Mouse (Mus musculus) forebrain, embryonic 10.5 days (tissue): ENCODE results near the gene Fat3. TPM values are rescaled to one million over a fixed set of nuclear protein-coding genes. Genes with fewer than 3 reads are reported as not detected.

Experiments used
- DNase-seq: peaks from one replicate; pipeline ENCODE4 v3.0.0-alpha.2; 2017; ENCODE audit warnings: low spot score; ENCODE audit errors: extremely low spot score
- H3K27ac ChIP-seq: fragments of 300-500 bp; sonication (generic); 2 replicates; pipeline ENCODE4 v1.5.1; 2016; ENCODE audit warnings: mild to moderate bottlenecking
- H3K27me3 ChIP-seq: fragments of 300-500 bp; sonication (generic); 2 replicates; pipeline ENCODE4 v1.6.1; 2016; ENCODE audit warnings: mild to moderate bottlenecking; ENCODE audit not compliant: poor library complexity, severe bottlenecking
- H3K36me3 ChIP-seq: fragments of 300-500 bp; sonication (generic); replicated peaks from 2 replicates; pipeline ENCODE4 v1.6.1; 2016; ENCODE audit warnings: mild to moderate bottlenecking, moderate library complexity
- H3K4me1 ChIP-seq: fragments of 300-500 bp; sonication (generic); 2 replicates; pipeline ENCODE4 v1.6.1; 2016
- H3K4me3 ChIP-seq: fragments of 300-500 bp; sonication (generic); 2 replicates; pipeline ENCODE4 v1.5.1; 2016; ENCODE audit warnings: mild to moderate bottlenecking, moderate library complexity
- H3K9me3 ChIP-seq: fragments of 300-500 bp; sonication (generic); 2 replicates; pipeline ENCODE4 v1.6.1; 2016; ENCODE audit warnings: mild to moderate bottlenecking, moderate library complexity
- WGBS: fragments of 180-500 bp; shearing (Covaris S2); methylation state at CpG from one replicate; pipeline ENCODE4 v1.1.7; 2016; 5-methylcytosine and 5-hydroxymethylcytosine counted together
- polyA plus RNA-seq: library from polyadenylated mRNA; unstranded; fragments of >200 nt; fragmentation: Nextera tagmentation; extraction: Ambion mirVana; gene quantifications from 2 replicates; pipeline ENCODE4 v1.2.1, GENCODE M21; 2016

Gene Fat3
- polyA plus RNA-seq, 1 experiment from 2014 or later: 5.2 TPM

DNA sequence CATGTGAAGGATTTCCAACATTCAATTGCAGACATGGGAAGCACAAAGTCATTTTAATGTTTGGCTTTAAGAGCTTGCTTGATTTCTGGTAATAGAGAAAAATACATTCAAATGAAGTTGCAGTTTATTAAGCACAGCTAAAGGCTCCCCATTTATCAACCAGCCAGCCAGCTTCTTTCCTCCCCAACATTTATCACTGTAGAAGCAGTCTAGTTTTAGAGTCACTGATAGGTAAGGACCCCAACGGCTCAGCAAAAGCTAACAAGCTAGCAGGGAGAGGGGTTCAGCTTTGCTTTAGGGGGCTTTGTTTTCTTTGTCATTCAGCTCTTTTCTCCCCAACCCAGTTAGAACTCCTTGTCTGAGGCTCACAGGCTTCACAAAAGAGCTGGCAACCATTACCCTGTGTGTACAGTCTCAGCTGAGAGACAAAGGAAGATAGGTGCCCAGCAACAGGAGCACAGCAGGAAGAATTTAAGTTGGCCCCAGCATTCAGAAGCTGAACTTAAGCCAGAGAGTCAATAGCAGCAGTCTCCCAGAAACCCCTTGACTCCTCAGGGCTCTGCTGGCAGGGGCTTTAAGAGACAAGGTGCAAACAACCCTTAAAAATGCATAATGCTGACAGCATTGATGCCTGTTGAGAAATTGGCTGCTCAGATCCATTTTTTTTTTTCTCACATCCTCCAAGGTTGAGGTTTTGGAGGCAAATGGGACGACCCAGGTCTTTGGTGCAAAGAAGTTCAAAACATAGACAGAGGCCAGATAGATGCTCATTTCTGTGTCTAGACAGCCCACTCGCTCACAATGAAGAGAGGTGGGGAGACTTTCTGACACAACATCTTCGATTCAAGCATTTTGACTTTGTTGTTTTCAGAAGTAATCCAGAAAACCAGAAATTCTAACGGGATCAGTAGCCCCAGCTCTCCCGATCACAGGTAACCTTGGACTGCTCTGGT, 102.1 kb downstream of the Fat3 start:
- Histone ChIP-seq H3K4me1 (peaks cover 66% of the 10 kb centered on the region), H3K27me3 (no peaks in the 10 kb centered on the region), H3K27ac (peak overlapping the region; percentile 68), H3K4me3 (0 out of 2 replicates have a peak overlapping the region, but pooled peaks have one; percentile 3), H3K36me3 (no peaks in the 10 kb centered on the region; the same call in 1 of the 2 replicates), H3K9me3 (no peaks in the 10 kb centered on the region)
- peak; percentile 45 for DNase-seq
- WGBS: 35% methylated on average over 6 of the region's 6 CpGs

DNA sequence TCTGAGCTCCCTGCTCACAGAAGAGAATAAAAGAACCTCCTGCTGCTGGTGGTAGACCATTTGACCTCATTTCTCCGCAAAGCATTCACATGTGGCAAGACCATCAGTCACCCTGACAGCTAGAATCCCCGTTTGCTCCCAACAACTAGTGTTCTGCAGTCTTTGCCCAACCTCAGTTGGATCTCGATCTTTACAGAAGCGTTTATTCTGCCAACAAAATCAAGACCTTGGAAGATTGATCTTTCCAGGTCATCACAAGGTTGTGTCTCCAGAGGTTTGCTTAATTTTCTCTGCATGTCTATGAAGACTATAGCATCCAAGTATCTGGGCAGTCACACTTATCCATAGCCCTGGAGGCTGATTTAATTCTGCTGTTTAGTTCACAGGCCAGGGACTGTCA, 111.9 kb downstream of the Fat3 start:
- Histone ChIP-seq H3K9me3 (no peaks in the 10 kb centered on the region), H3K4me1 (peaks cover 2% of the 10 kb centered on the region; the same call in 1 of the 2 replicates), H3K27me3 (no peaks in the 10 kb centered on the region), H3K36me3 (no peaks in the 10 kb centered on the region; the same call in 1 of the 2 replicates), H3K4me3 (no peak overlapping the region), H3K27ac (no peak overlapping the region)
- no peak for DNase-seq
- 82% methylated on average over 4 of the region's 4 CpGs for WGBS

DNA sequence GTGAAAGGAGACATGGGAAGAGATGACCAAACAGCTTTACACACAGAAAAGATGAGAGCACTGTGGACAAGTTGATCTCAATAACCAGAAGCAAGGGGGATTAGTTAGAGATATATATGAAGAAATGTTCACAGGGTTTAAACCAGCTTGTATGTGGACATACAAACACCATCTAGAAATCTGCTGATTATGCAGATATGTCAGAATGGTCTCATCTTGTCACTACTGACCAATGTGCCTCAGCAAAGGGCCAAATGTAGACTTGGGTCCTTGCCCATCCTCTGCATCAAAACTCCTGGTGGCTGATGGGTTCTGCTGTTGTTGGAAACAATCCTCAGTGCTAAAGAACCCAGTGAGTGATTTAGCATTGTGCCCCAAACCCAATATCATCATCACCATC, 113.6 kb downstream of the Fat3 start:
- no peak for DNase-seq
- Histone ChIP-seq H3K4me1 (no peaks in the 10 kb centered on the region), H3K36me3 (no peaks in the 10 kb centered on the region; the same call in 1 of the 2 replicates), H3K9me3 (no peaks in the 10 kb centered on the region), H3K4me3 (no peak overlapping the region), H3K27me3 (no peaks in the 10 kb centered on the region), H3K27ac (no peak overlapping the region)

DNA sequence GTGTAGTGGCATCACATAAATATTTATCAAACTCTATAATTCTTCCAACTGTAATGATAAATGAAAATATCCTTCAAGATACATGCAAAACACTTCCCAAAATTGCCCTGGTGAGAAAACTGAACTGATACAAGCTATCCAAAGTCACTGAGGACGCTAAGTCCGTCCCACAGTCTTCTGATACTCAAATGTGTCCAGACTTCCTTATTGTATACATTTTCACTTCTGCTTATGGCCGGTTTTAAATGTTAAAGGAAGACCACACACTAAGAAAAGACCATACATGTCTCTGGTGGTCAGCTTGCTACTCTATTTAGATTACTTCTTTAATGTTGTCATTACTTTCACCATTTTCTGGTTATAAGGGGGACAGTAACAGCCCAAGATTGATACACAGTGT, 137.4 kb downstream of the Fat3 start:
- no peak for DNase-seq
- H3K4me1 ChIP-seq: peaks cover 11% of the 10 kb centered on the region

DNA sequence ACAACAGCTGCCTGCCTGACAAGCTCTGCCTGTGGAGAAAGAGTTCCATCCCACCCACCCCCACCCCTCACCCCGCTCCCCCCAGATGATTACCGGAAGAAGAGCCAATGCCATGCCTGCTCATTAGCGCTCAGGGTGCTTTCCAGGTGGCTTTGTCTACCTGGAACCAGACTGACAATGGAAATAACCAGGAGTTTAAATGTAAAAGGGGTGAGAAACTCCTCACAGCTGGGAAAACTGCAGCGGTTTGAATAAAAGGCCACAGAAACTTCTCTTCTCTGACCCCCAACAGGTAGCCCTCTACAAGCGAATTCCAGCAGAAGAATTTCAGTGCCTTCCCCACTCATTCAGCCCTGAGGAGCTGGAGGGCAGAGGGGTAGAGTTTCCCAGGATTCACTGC, 139.3 kb downstream of the Fat3 start:
- H3K27ac ChIP-seq: 0 out of 2 replicates have a peak overlapping the region, but pooled peaks have one; percentile 20
- no peaks in the 10 kb centered on the region for H3K36me3 ChIP-seq
- H3K9me3 ChIP-seq: no peaks in the 10 kb centered on the region
- H3K4me1 ChIP-seq: peaks cover 19% of the 10 kb centered on the region
- no peak for DNase-seq
- 9% methylated on average over 5 of the region's 5 CpGs for WGBS
- H3K4me3 ChIP-seq: no peak overlapping the region
- no peaks in the 10 kb centered on the region for H3K27me3 ChIP-seq

More for the DNA sequence above, 137.4 kb downstream of the Fat3 start:
- Histone ChIP-seq H3K36me3 (no peaks in the 10 kb centered on the region), H3K4me3 (no peak overlapping the region), H3K27me3 (no peaks in the 10 kb centered on the region), H3K27ac (no peak overlapping the region), H3K9me3 (no peaks in the 10 kb centered on the region)
- WGBS: 82% methylated on average over 3 of the region's 3 CpGs

DNA sequence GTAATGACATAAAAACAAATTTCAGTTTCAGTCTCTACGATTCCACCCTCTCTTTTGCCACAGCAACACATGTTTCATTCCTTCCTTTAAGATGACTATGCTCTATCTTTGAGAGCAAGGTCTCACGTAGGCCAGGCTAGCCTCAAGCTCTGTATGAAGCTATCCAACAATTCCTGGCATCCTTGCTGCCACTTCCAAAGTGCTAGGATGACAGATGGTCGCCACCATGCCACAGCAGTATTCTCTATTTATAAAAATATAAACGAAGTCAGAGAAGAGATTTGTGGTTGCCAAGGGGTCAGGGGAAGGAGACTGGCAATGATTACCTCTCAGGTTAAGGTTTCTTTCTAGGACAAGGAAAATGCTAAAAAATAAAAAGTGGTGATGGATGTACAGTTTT, 144.4 kb downstream of the Fat3 start:
- Histone ChIP-seq H3K27me3 (no peaks in the 10 kb centered on the region), H3K4me1 (peaks cover 48% of the 10 kb centered on the region), H3K9me3 (no peaks in the 10 kb centered on the region), H3K4me3 (no peak overlapping the region), H3K36me3 (no peaks in the 10 kb centered on the region), H3K27ac (no peak overlapping the region)
- 86% methylated on average over 4 of the region's 4 CpGs for WGBS
- no peak for DNase-seq

DNA sequence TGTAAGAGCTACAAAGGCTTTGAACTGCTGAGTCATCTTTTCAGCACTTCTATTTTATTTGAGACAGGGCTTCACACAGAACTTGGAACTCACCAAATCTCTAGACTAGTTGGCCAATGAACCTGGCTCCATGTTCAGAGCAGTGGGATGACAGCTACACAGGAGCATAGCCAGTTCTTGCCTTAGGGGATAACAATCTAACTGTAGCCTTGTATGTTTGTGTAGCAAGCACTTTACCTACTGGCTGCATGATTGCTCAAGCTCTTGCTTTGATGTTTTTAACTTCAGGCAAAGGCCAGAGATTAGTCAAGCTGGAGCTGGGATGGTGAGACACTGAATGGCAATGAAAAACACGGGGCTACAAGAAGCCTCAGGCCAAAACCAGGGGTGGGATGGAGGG, 146.2 kb downstream of the Fat3 start:
- Histone ChIP-seq H3K27me3 (no peaks in the 10 kb centered on the region), H3K9me3 (no peaks in the 10 kb centered on the region), H3K27ac (no peak overlapping the region), H3K36me3 (no peaks in the 10 kb centered on the region), H3K4me3 (no peak overlapping the region), H3K4me1 (peaks cover 50% of the 10 kb centered on the region)
- 22% methylated on average over 1 of the region's 1 CpGs for WGBS
- no peak for DNase-seq

DNA sequence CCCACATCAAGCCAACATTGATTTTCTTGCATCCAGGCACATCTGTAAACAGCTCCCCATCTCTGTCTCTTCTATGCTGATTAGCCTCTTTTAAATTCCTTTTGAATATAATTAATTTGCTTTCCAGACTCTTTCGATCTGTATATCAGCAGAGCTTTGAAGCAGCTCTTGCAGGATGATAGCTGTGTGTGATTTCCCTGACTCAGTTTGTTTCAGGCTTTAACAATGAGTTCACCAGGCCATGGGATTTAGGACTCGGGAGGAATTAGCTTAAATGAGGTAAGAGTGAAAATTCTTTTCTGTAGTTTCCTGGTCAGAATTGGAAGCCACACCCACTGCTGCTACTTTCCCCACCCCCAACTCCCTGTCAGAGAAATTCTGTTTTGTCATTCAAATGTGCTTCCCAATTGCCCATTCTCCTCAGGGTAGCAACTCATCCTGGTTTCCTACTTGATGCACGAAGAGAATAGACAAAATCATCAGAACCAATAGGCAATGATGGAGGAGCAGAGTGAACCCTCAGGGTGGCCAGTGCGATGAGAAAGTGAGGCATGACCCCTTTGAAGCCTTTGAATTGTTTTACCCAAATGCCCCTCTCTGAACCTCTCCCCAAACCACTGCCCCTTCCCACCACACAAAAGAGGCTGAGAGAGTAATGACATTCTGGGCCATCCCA, 147.9 kb downstream of the Fat3 start:
- H3K4me1 ChIP-seq: peaks cover 44% of the 10 kb centered on the region
- no peaks in the 10 kb centered on the region for H3K36me3 ChIP-seq
- peak overlapping the region; percentile 79 for H3K27ac ChIP-seq
- H3K4me3 ChIP-seq: peak overlapping the region; percentile 27; the same call in 1 of the 2 replicates
- peak; percentile 35 for DNase-seq
- H3K27me3 ChIP-seq: no peaks in the 10 kb centered on the region
- WGBS: 15% methylated on average over 4 of the region's 4 CpGs
- H3K9me3 ChIP-seq: no peaks in the 10 kb centered on the region

DNA sequence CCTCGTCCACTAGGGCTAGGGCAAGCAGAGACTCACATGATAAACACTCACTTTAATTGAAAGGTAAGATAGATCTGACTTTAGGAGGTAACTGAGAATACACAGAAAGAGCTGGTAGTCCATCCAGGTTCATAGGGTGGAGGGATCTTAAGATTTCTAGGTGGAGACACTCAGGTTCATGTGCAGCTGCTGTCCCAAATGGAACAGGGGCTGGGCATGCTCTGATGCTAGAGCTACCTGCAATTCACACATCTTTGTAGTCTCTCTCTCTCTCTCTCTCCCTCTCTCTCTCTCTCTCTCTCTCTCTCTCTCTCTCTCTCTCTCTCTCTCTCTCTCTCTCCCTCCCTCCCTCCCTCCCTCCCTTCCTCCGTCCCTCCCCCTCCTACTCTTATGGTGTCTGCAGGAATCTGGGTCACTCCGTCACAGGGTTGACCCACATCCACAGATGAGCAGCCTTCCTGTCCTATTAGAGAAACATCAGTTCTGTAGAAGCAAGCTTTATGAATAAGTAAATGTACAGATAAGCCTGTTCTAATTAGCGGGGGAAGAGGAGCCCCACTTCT, 148.5 kb downstream of the Fat3 start:
- no peaks in the 10 kb centered on the region for H3K9me3 ChIP-seq
- DNase-seq: no peak
- WGBS: 35% methylated on average over 3 of the region's 4 CpGs
- no peaks in the 10 kb centered on the region for H3K27me3 ChIP-seq
- H3K36me3 ChIP-seq: no peaks in the 10 kb centered on the region
- H3K4me3 ChIP-seq: peak overlapping the region; percentile 27; the same call in 1 of the 2 replicates
- peaks cover 43% of the 10 kb centered on the region for H3K4me1 ChIP-seq
- H3K27ac ChIP-seq: peak overlapping the region; percentile 79

DNA sequence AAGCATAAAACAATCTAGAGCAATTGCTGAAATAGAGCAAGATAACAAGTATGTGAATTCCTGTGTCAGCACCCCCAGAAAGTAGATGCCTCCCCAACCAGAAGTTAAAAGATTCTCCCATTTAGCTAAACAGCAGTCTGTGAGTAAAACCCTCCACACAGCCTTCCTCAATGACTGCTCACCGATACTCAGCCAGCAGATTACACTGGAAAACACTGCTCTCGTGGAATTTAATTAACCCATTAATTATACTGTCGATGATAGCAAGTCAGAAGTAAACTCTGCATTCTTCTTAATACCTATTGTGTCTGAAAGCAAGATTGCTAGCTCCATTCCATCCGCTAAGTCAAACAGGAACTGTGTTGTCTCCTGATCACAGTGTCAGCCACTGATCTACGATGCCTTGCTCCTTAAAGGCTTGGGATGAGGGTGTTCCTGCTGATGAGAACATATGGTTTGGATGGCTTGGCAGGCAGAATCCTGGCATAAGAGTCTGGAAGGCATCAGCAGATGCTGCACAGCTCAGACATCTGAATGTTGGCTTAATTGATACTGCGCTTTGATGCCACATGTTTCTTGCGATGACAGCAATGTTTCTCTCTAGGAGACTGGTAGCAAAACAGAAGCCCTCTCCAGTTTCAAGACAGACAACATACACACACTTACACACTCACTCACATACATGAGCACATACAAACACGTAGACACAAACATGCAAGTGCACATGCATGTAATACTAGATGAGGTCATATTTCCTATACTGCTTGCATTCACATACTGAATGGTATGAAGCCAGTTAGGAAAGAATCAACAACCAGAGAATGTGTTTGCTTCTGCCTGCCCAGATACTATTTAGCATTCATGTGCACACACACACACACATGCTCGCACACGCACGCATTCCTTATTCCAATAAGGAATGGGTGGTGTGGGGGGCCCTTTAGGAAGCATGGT, 155.9 kb downstream of the Fat3 start:
- H3K27ac ChIP-seq: no peak overlapping the region
- no peak for DNase-seq
- no peaks in the 10 kb centered on the region for H3K36me3 ChIP-seq
- no peaks in the 10 kb centered on the region for H3K9me3 ChIP-seq
- no peaks in the 10 kb centered on the region for H3K27me3 ChIP-seq
- 85% methylated on average over 11 of the region's 11 CpGs for WGBS
- H3K4me3 ChIP-seq: no peak overlapping the region
- H3K4me1 ChIP-seq: peaks cover 17% of the 10 kb centered on the region; the same call in 1 of the 2 replicates

DNA sequence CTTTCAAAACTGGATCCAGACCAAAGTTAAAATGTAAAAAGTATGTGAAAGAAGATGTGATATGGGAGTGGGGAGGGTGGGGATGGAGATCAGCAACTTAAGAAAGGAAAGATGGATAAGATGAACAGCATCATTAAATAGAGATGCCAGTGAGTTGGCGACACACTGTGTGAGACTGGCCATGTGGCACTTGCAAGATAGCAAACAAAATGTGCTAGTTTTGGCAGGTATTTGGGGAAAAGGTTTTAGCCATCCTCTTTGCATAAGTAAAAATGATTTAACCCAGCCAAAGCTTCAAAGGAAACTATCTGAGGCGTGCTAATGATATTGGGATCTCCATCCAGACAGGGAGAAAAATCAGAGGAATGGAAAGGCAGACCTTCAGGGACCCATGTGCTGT, 157.9 kb downstream of the Fat3 start:
- Histone ChIP-seq H3K9me3 (no peaks in the 10 kb centered on the region), H3K27me3 (no peaks in the 10 kb centered on the region), H3K27ac (no peak overlapping the region), H3K36me3 (no peaks in the 10 kb centered on the region), H3K4me1 (peaks cover 17% of the 10 kb centered on the region; the same call in 1 of the 2 replicates), H3K4me3 (no peak overlapping the region)
- no peak for DNase-seq
- 91% methylated on average over 2 of the region's 2 CpGs for WGBS

DNA sequence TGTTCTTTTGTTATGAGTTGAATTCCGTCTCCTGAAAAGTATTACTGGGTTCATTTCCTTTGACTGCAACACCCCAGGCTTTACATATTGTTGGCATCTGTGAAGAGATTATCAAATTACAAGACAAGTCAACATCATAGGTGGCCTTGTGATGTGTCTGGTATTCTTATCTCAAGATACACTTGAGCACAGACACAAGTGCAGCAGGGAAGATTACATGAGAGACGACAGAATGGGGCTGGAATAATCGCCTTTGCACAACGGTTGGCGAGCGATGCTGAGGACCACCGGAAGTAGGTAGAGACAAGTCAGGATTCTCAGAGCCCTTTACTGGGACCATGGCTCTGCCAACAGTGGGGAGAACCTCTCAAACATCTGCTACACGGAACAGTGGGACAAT, 158.5 kb downstream of the Fat3 start:
- WGBS: 83% methylated on average over 8 of the region's 8 CpGs
- peaks cover 16% of the 10 kb centered on the region; the same call in 1 of the 2 replicates for H3K4me1 ChIP-seq
- no peak overlapping the region for H3K27ac ChIP-seq
- DNase-seq: no peak
- H3K9me3 ChIP-seq: no peaks in the 10 kb centered on the region
- no peak overlapping the region for H3K4me3 ChIP-seq
- no peaks in the 10 kb centered on the region for H3K27me3 ChIP-seq
- no peaks in the 10 kb centered on the region for H3K36me3 ChIP-seq
